Mouse (Mus musculus): Measurements from ENCODE around the gene Nt5dc2. TPM values are rescaled to one million over a fixed set of nuclear protein-coding genes. Genes with fewer than 3 reads are reported as not detected.
A peak's percentile ranks its signal among the peaks of the same experiment; 100 is the strongest.

The Nt5dc2 gene
- total RNA-seq, 2 experiments from 2014 or later = 20.6 to 24.1 TPM

GRCm38 (mm10) chr14:31133023-31133665 is 2.3 kb downstream of the Nt5dc2 start:
- ATAC-seq (ENCODE audit: poor library complexity, severe bottlenecking) = no peak

GRCm38 (mm10) chr14:31134015-31135000 is 3.5 kb downstream of the Nt5dc2 start:
- ATAC-seq (ENCODE audit: poor library complexity, severe bottlenecking) = no peak

- ATAC-seq (ENCODE audit: poor library complexity, severe bottlenecking) = no peak
Observed at GRCm38 (mm10) chr14:31135495-31136410, 4.9 kb downstream of the Nt5dc2 start.

- no peak for ATAC-seq (ENCODE audit: poor library complexity, severe bottlenecking)
Observed at GRCm38 (mm10) chr14:31136411-31137280, 5.8 kb downstream of the Nt5dc2 start.

- no peak for ATAC-seq (ENCODE audit: poor library complexity, severe bottlenecking)
Observed at GRCm38 (mm10) chr14:31137281-31137595, 6.4 kb downstream of the Nt5dc2 start.

GRCm38 (mm10) chr14:31137791-31138190 is 6.9 kb downstream of the Nt5dc2 start:
- ATAC-seq (ENCODE audit: poor library complexity, severe bottlenecking) = no peak

- no peak for ATAC-seq (ENCODE audit: poor library complexity, severe bottlenecking)
Observed at GRCm38 (mm10) chr14:31138219-31138896, 7.5 kb downstream of the Nt5dc2 start.

GRCm38 (mm10) chr14:31138897-31139429 is 8.1 kb downstream of the Nt5dc2 start:
- no peak for ATAC-seq (ENCODE audit: poor library complexity, severe bottlenecking)

GRCm38 (mm10) chr14:31139666-31140065 is 8.8 kb downstream of the Nt5dc2 start:
- ATAC-seq (ENCODE audit: poor library complexity, severe bottlenecking) = peak; percentile 47; the same call in 1 of the 2 replicates

- ATAC-seq (ENCODE audit: poor library complexity, severe bottlenecking) = no peak
Observed at GRCm38 (mm10) chr14:31140141-31140540, 9.3 kb downstream of the Nt5dc2 start.

- no peak for ATAC-seq (ENCODE audit: poor library complexity, severe bottlenecking)
Observed at GRCm38 (mm10) chr14:31141011-31141410, 10.2 kb downstream of the Nt5dc2 start.

GRCm38 (mm10) chr14:31145694-31146093 is 14.8 kb downstream of the Nt5dc2 start:
- ATAC-seq (ENCODE audit: poor library complexity, severe bottlenecking) = no peak

GRCm38 (mm10) chr14:31160196-31161150 is 29.6 kb downstream of the Nt5dc2 start:
- ATAC-seq (ENCODE audit: poor library complexity, severe bottlenecking) = peak; percentile 96

- no peak for ATAC-seq (ENCODE audit: poor library complexity, severe bottlenecking)
Observed at GRCm38 (mm10) chr14:31161191-31161590, 30.3 kb downstream of the Nt5dc2 start.

- no peak for ATAC-seq (ENCODE audit: poor library complexity, severe bottlenecking)
Observed at GRCm38 (mm10) chr14:31161638-31162037, 30.8 kb downstream of the Nt5dc2 start.

- ATAC-seq (ENCODE audit: poor library complexity, severe bottlenecking) = no peak
Observed at GRCm38 (mm10) chr14:31164067-31164466, 33.2 kb downstream of the Nt5dc2 start.

- ATAC-seq (ENCODE audit: poor library complexity, severe bottlenecking) = no peak
Observed at GRCm38 (mm10) chr14:31165010-31165409, 34.2 kb downstream of the Nt5dc2 start.

GRCm38 (mm10) chr14:31165458-31165857 is 34.6 kb downstream of the Nt5dc2 start:
- no peak for ATAC-seq (ENCODE audit: poor library complexity, severe bottlenecking)

Data from megakaryocyte, adult 5-6 weeks (primary cell).